Mouse (Mus musculus): Measurements from ENCODE around the gene Akap17b. TPM values are rescaled to one million over a fixed set of nuclear protein-coding genes. Genes with fewer than 3 reads are reported as not detected.
A peak's percentile ranks its signal among the peaks of the same experiment; 100 is the strongest.

The Akap17b gene
- polyA plus RNA-seq, 1 experiment from 2014 or later: 3.1 TPM

- Histone ChIP-seq H3K27me3 (ENCODE audit: insufficient read depth, low read length) (no peaks in the 10 kb centered on the region), H3K4me3 (ENCODE audit: low read depth, low read length) (no peak overlapping the region), H3K9ac (no peak overlapping the region), H3K36me3 (ENCODE audit: insufficient read depth) (no peaks in the 10 kb centered on the region), H3K4me1 (ENCODE audit: insufficient read depth) (no peaks in the 10 kb centered on the region), H3K27ac (ENCODE audit: low read depth) (no peak overlapping the region), H3K9me3 (ENCODE audit: low read depth, low read length) (no peaks in the 10 kb centered on the region), H3K4me2 (no peak overlapping the region)
- no peak for TF ChIP-seq CTCF (IDR thresholded peaks at IDR 0.05; ENCODE audit: low read depth)
- 60% methylated on average over 8 of the region's 8 CpGs for WGBS
- peak; percentile 40 for DNase-seq
- peak; percentile 24; the same call in 1 of the 2 replicates for ATAC-seq (ENCODE audit: insufficient read depth)
Observed at GRCm38 (mm10) chrX:36587304-36588209, 57.6 kb downstream of the Akap17b start.

- TF ChIP-seq CTCF (IDR thresholded peaks at IDR 0.05; ENCODE audit: low read depth): no peak
- ATAC-seq (ENCODE audit: insufficient read depth) (no peak), DNase-seq (no peak)
- Histone ChIP-seq H3K27me3 (ENCODE audit: insufficient read depth, low read length) (no peaks in the 10 kb centered on the region), H3K9me3 (ENCODE audit: low read depth, low read length) (no peaks in the 10 kb centered on the region), H3K27ac (ENCODE audit: low read depth) (no peak overlapping the region), H3K9ac (no peak overlapping the region), H3K4me1 (ENCODE audit: insufficient read depth) (no peaks in the 10 kb centered on the region), H3K4me2 (no peak overlapping the region), H3K36me3 (ENCODE audit: insufficient read depth) (no peaks in the 10 kb centered on the region), H3K4me3 (ENCODE audit: low read depth, low read length) (no peak overlapping the region)
- WGBS: 50% methylated on average over 1 of the region's 1 CpGs
Observed at GRCm38 (mm10) chrX:36586629-36587303, 58.4 kb downstream of the Akap17b start.

- Histone ChIP-seq H3K9me3 (ENCODE audit: low read depth, low read length) (no peaks in the 10 kb centered on the region), H3K4me3 (ENCODE audit: low read depth, low read length) (no peak overlapping the region), H3K36me3 (ENCODE audit: insufficient read depth) (no peaks in the 10 kb centered on the region), H3K27ac (ENCODE audit: low read depth) (no peak overlapping the region), H3K4me2 (0 out of 2 replicates have a peak overlapping the region, but pooled peaks have one; percentile 29), H3K9ac (no peak overlapping the region), H3K4me1 (ENCODE audit: insufficient read depth) (no peaks in the 10 kb centered on the region), H3K27me3 (ENCODE audit: insufficient read depth, low read length) (no peaks in the 10 kb centered on the region)
- no peak for ATAC-seq (ENCODE audit: insufficient read depth)
- WGBS: 30% methylated on average over 3 of the region's 3 CpGs
- DNase-seq: no peak
- TF ChIP-seq CTCF (IDR thresholded peaks at IDR 0.05; ENCODE audit: low read depth): no peak
Observed at GRCm38 (mm10) chrX:36562079-36562478, 83.1 kb downstream of the Akap17b start.

- no peak overlapping the region for H3K27ac ChIP-seq (ENCODE audit: low read depth)
- WGBS: 11% methylated on average over 7 of the region's 7 CpGs
- H3K9me3 ChIP-seq (ENCODE audit: low read depth, low read length): no peaks in the 10 kb centered on the region
- peak; percentile 78 for TF ChIP-seq CTCF (IDR thresholded peaks at IDR 0.05; ENCODE audit: low read depth)
- no peaks in the 10 kb centered on the region for H3K27me3 ChIP-seq (ENCODE audit: insufficient read depth, low read length)
- no peak overlapping the region; the same call in 1 of the 2 replicates for H3K9ac ChIP-seq
- no peaks in the 10 kb centered on the region for H3K4me1 ChIP-seq (ENCODE audit: insufficient read depth)
- no peak overlapping the region for H3K4me3 ChIP-seq (ENCODE audit: low read depth, low read length)
- H3K36me3 ChIP-seq (ENCODE audit: insufficient read depth): no peaks in the 10 kb centered on the region
- ATAC-seq (ENCODE audit: insufficient read depth) (no peak), DNase-seq (peak; percentile 85)
- H3K4me2 ChIP-seq: 0 out of 2 replicates have a peak overlapping the region, but pooled peaks have one; percentile 29
Observed at GRCm38 (mm10) chrX:36561650-36562049, 83.5 kb downstream of the Akap17b start.

GRCm38 (mm10) chrX:36560170-36560569, 85.0 kb downstream of the Akap17b start:
- DNase-seq: no peak
- no peaks in the 10 kb centered on the region for H3K36me3 ChIP-seq (ENCODE audit: insufficient read depth)
- TF ChIP-seq CTCF (IDR thresholded peaks at IDR 0.05; ENCODE audit: low read depth): no peak
- H3K27me3 ChIP-seq (ENCODE audit: insufficient read depth, low read length): no peaks in the 10 kb centered on the region
- H3K27ac ChIP-seq (ENCODE audit: low read depth): no peak overlapping the region
- no peaks in the 10 kb centered on the region for H3K9me3 ChIP-seq (ENCODE audit: low read depth, low read length)
- H3K4me2 ChIP-seq: no peak overlapping the region
- no peaks in the 10 kb centered on the region for H3K4me1 ChIP-seq (ENCODE audit: insufficient read depth)
- no peak for ATAC-seq (ENCODE audit: insufficient read depth)
- no peak overlapping the region for H3K4me3 ChIP-seq (ENCODE audit: low read depth, low read length)
- H3K9ac ChIP-seq: no peak overlapping the region
- WGBS: 67% methylated on average over 4 of the region's 4 CpGs

Other genes starting within 250 kb of the Akap17b start
- gene Gm6268, start 244.1 kb downstream of the Akap17b start, polyA plus RNA-seq (2014; fragmentation: Nextera tagmentation; extraction: Ambion mirVana): not detected in 2 replicates
- gene Gm14569, start 153.6 kb downstream of the Akap17b start, polyA plus RNA-seq (2014; fragmentation: Nextera tagmentation; extraction: Ambion mirVana): not detected in 2 replicates
- gene Pgrmc1, start 47.2 kb downstream of the Akap17b start, polyA plus RNA-seq (2014; fragmentation: Nextera tagmentation; extraction: Ambion mirVana): 219 and 240 TPM in 2 replicates
- 0.92 and 1.5 TPM in 2 replicates for gene Slc25a43, start 98.3 kb upstream of the Akap17b start, polyA plus RNA-seq (2014; fragmentation: Nextera tagmentation; extraction: Ambion mirVana)
- gene Slc25a5, start 150.3 kb upstream of the Akap17b start, polyA plus RNA-seq (2014; fragmentation: Nextera tagmentation; extraction: Ambion mirVana): 690 and 709 TPM in 2 replicates
- 134 and 140 TPM in 2 replicates for gene Ube2a, start 228.5 kb upstream of the Akap17b start, polyA plus RNA-seq (2014; fragmentation: Nextera tagmentation; extraction: Ambion mirVana)
- 37.9 and 39.2 TPM in 2 replicates for gene C330007P06Rik, start 228.7 kb upstream of the Akap17b start, polyA plus RNA-seq (2014; fragmentation: Nextera tagmentation; extraction: Ambion mirVana)